ENCODE assay signal across 23 mouse cellular contexts in genomic region chr4:117491840-117492239, GRCm38 (mm10). TPM values are rescaled to one million over a fixed set of nuclear protein-coding genes. Genes with fewer than 3 reads are reported as not detected.
DNase-seq lines count a peak whose midpoint lies in the region; ATAC-seq lines count a peak whose summit lies in the region.
"Had no signal": no experiment of that assay in that cellular context is flagged by ENCODE, and none has a peak within 500 bp of the region (broad histone marks: within the 10 kb centered on the region; RNA-seq: fewer than 3 reads in every experiment).

No protein-coding gene starts in this region.

- no peak for ATAC-seq in neural tube, embryonic 11.5 days (ENCODE audit: insufficient read depth, low FRiP score, low TSS enrichment)
- ATAC-seq in neural tube, embryonic 12.5 days (ENCODE audit: low FRiP score, low read depth) = no peak

- peak; percentile 61 for DNase-seq in heart, embryonic 10.5 days (ENCODE audit: low spot score)
- DNase-seq in heart, postnatal 25 days (ENCODE audit: low spot score) = no peak
- peak; percentile 22 for DNase-seq in neural tube, embryonic 11.5 days (ENCODE audit: low spot score)
- DNase-seq in neural tube, embryonic 10.5 days (ENCODE audit: extremely low spot score, low spot score) = no peak
- DNase-seq in right cerebral cortex, postnatal 36 days (ENCODE audit: low spot score in 2 of 2) = no peak
- DNase-seq in adrenal gland, postnatal 10 days = no peak
- DNase-seq: adrenal gland, postnatal 14 days; cerebellum, adult 2 months; cerebellum, postnatal 25 days; embryo, embryonic 11 days; kidney, adult 11 months; left cerebral cortex, postnatal 4 days; lung, adult 18-20 months; lung, postnatal 14 days; thymus, adult 18-20 months; thymus, postnatal 36 days had no signal

- peak overlapping the region; percentile 6; the same call in 1 of the 2 replicates for H3K4me2 ChIP-seq in neural tube, embryonic 11.5 days (ENCODE audit: low read depth)
- peak overlapping the region; percentile 67; the same call in 1 of the 2 replicates for H3K4me2 ChIP-seq in neural tube, embryonic 12.5 days (replicated peaks)
- H3K4me2 ChIP-seq: embryonic facial prominence, embryonic 13.5 days; forebrain, embryonic 12.5 days; heart, embryonic 11.5 days; liver, embryonic 11.5 days had no signal

- H3K4me3 ChIP-seq in heart, embryonic 10.5 days = no peak overlapping the region
- no peak overlapping the region for H3K4me3 ChIP-seq in neural tube, embryonic 11.5 days (ENCODE audit: low read depth, low read length)
- no peak overlapping the region for H3K4me3 ChIP-seq in neural tube, embryonic 12.5 days
- H3K4me3 ChIP-seq: embryonic facial prominence, embryonic 13.5 days; erythroblast, embryonic 14.5 days; forebrain, embryonic 12.5 days had no signal

- intact Hi-C loops in heart, postnatal 25 days (cut with DNase I) = loop anchor here (5.0 kb wide), 1 partner anchor 185 kb away; no protein-coding TSS in a partner anchor

- no peak overlapping the region for H3K27ac ChIP-seq in heart, embryonic 10.5 days
- no peak overlapping the region for H3K27ac ChIP-seq in neural tube, embryonic 11.5 days (ENCODE audit: low read depth, low read length)
- no peak overlapping the region for H3K27ac ChIP-seq in neural tube, embryonic 12.5 days
- H3K27ac ChIP-seq: embryonic facial prominence, embryonic 13.5 days; forebrain, embryonic 12.5 days; kidney, postnatal 0 days had no signal

- no peak overlapping the region for H3K9ac ChIP-seq in neural tube, embryonic 11.5 days (ENCODE audit: low read length)
- no peak overlapping the region for H3K9ac ChIP-seq in neural tube, embryonic 12.5 days
- H3K9ac ChIP-seq: embryonic facial prominence, embryonic 13.5 days; forebrain, embryonic 12.5 days had no signal

- no peaks in the 10 kb centered on the region for H3K36me3 ChIP-seq in heart, embryonic 10.5 days
- H3K36me3 ChIP-seq in neural tube, embryonic 11.5 days (ENCODE audit: control insufficient read depth, insufficient read depth, low read length) = no peaks in the 10 kb centered on the region
- H3K36me3 ChIP-seq in neural tube, embryonic 12.5 days = no peaks in the 10 kb centered on the region
- H3K36me3 ChIP-seq: embryonic facial prominence, embryonic 13.5 days; forebrain, embryonic 12.5 days had no signal

- WGBS in heart, embryonic 10.5 days = 76% methylated on average over 6 of the region's 6 CpGs
- 39% methylated on average over 6 of the region's 6 CpGs for WGBS in neural tube, embryonic 11.5 days
- WGBS in neural tube, embryonic 12.5 days = 36% methylated on average over 6 of the region's 6 CpGs

- peaks cover 33% of the 10 kb centered on the region for H3K4me1 ChIP-seq in heart, embryonic 10.5 days
- H3K4me1 ChIP-seq in neural tube, embryonic 11.5 days (ENCODE audit: control insufficient read depth, insufficient read depth, low read length) = peaks cover 14% of the 10 kb centered on the region
- H3K4me1 ChIP-seq in neural tube, embryonic 12.5 days = peaks cover 44% of the 10 kb centered on the region

- peaks cover 87% of the 10 kb centered on the region for H3K27me3 ChIP-seq in heart, embryonic 10.5 days (ENCODE audit: insufficient read depth, poor library complexity, severe bottlenecking)
- H3K27me3 ChIP-seq in neural tube, embryonic 11.5 days (ENCODE audit: control insufficient read depth, insufficient read depth, low read length) = peaks cover 72% of the 10 kb centered on the region
- peaks cover 88% of the 10 kb centered on the region for H3K27me3 ChIP-seq in neural tube, embryonic 12.5 days (replicated peaks)

- no peaks in the 10 kb centered on the region for H3K9me3 ChIP-seq in heart, embryonic 10.5 days
- no peaks in the 10 kb centered on the region for H3K9me3 ChIP-seq in neural tube, embryonic 11.5 days (ENCODE audit: control insufficient read depth, low read length)
- H3K9me3 ChIP-seq in neural tube, embryonic 12.5 days = no peaks in the 10 kb centered on the region
- H3K9me3 ChIP-seq: embryonic facial prominence, embryonic 13.5 days; forebrain, embryonic 12.5 days had no signal

RNA-seq across cellular contexts. Expression of gene Rnf220, which starts 5.0 kb away (rescaled TPM):
- polyA plus RNA-seq in heart, embryonic 10.5 days (2016; fragmentation: Nextera tagmentation; extraction: Ambion mirVana) = 56.5 and 76.1 TPM in 2 replicates
- total RNA-seq in heart, postnatal 25 days (2021) = 10 to 100 TPM; 30.5 to 31.5 TPM
- polyA plus RNA-seq in neural tube, embryonic 11.5 days (2014; fragmentation: Nextera tagmentation; extraction: Ambion mirVana) = 73.5 and 76.8 TPM in 2 replicates
- 107 and 111 TPM in 2 replicates for polyA plus RNA-seq in neural tube, embryonic 12.5 days (2016; fragmentation: Nextera tagmentation; extraction: Ambion mirVana)
- 10 to 100 TPM; 67.8 to 72.4 TPM for total RNA-seq in adrenal gland, postnatal 10 days (2021)

RNA-seq across cellular contexts. Expression of gene Eri3, which starts 58.3 kb away (rescaled TPM):
- polyA plus RNA-seq in heart, embryonic 10.5 days (2016; fragmentation: Nextera tagmentation; extraction: Ambion mirVana) = 108 and 118 TPM in 2 replicates
- 10 to 100 TPM; 67.7 to 88.3 TPM for total RNA-seq in heart, postnatal 25 days (2021)
- polyA plus RNA-seq in neural tube, embryonic 11.5 days (2014; fragmentation: Nextera tagmentation; extraction: Ambion mirVana) = 130 and 135 TPM in 2 replicates
- polyA plus RNA-seq in neural tube, embryonic 12.5 days (2016; fragmentation: Nextera tagmentation; extraction: Ambion mirVana) = 148 and 162 TPM in 2 replicates
- 10 to 100 TPM; 74.8 to 96.0 TPM for total RNA-seq in adrenal gland, postnatal 10 days (2021)

Comparison
In these comparisons a context has a peak if more than half of its experiments do, and no peak if none do; other contexts are left out.
1. DNase-seq: peak in heart, embryonic 10.5 days (single experiment) and neural tube, embryonic 11.5 days (single experiment); none in heart, postnatal 25 days (single experiment), neural tube, embryonic 10.5 days (single experiment), right cerebral cortex, postnatal 36 days (0 of 2) and adrenal gland, postnatal 10 days (single experiment).